Mouse (Mus musculus): Measurements from ENCODE around the gene Tmem144. TPM values are rescaled to one million over a fixed set of nuclear protein-coding genes. Genes with fewer than 3 reads are reported as not detected.

Gene Tmem144
- polyA plus RNA-seq, 1 experiment from 2014 or later, result 1.9 TPM

DNA sequence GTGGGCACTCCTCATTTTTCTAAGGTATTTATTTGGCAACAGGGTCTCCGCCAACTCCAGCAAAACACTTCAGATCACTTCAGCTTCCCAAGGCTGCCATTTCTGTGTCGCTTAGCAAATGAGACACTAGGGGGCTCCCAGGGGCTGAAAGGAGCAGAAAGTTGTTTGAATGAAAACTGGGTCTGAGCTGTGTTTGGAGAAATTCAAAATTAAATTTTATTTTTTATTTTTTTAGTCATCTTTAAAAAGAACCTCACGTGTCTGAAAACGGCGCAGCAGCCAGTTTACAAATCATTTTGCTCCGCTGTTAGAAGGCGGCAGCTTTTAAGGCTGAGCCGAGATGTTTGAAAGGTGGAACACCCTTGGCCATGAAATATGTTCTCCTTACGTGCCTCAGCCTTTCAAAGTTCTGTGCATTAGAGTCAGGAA lies 32.2 kb upstream of the Tmem144 start:
- 57% methylated on average over 9 of the region's 9 CpGs for WGBS

DNA sequence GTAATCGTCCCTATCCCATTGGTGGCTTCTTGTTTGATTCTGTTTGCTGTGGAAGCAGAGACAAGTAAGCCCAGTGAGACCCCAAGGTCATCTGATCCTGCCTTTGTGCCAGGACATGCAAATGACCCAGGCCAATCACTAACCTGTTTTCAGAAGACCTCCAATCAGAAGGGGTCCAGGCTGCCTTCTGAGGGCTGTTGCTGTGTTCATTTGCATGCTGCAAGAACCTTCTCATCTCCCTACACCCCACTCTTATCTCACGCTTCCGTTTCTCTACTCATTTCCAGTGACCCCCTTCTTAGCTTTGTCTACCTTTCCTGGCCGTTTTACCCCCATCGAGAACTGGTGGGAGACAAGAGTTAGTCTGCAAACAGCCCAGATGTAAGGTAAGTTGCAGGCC lies 31.7 kb upstream of the Tmem144 start, which contains the start of gene Fam198b:
Fam198b (plus strand) TSS at position 229 of the 400 bp plus-strand sequence.
- H3K36me3 ChIP-seq, result no peaks in the 10 kb centered on the region
- 0 out of 2 replicates have a peak, but pooled peaks have one; percentile 6 for ATAC-seq (ENCODE audit: low FRiP score, low read depth)
- 58% methylated on average over 5 of the region's 5 CpGs for WGBS
- H3K4me2 ChIP-seq (replicated peaks), result no peak within 1 kb of the TSS
- no peaks in the 10 kb centered on the region for H3K9me3 ChIP-seq
- no peaks in the 10 kb centered on the region for H3K27me3 ChIP-seq
- no peak within 1 kb of the TSS for H3K27ac ChIP-seq (replicated peaks)
- no peak within 1 kb of the TSS for H3K9ac ChIP-seq (replicated peaks)
- peaks cover 5% of the 10 kb centered on the region; the same call in 1 of the 2 replicates for H3K4me1 ChIP-seq
- H3K4me3 ChIP-seq, result no peak within 1 kb of the TSS

More for the DNA sequence above, 32.2 kb upstream of the Tmem144 start:
- ATAC-seq (ENCODE audit: low FRiP score, low read depth), result 0 out of 2 replicates have a peak, but pooled peaks have one; percentile 35
- no peaks in the 10 kb centered on the region for H3K27me3 ChIP-seq
- H3K36me3 ChIP-seq, result no peaks in the 10 kb centered on the region
- no peak overlapping the region for H3K4me2 ChIP-seq (replicated peaks)
- no peak overlapping the region for H3K27ac ChIP-seq (replicated peaks)
- no peak overlapping the region for H3K9ac ChIP-seq (replicated peaks)
- H3K9me3 ChIP-seq, result no peaks in the 10 kb centered on the region
- H3K4me1 ChIP-seq, result peaks cover 4% of the 10 kb centered on the region; the same call in 1 of the 2 replicates
- no peak overlapping the region for H3K4me3 ChIP-seq

DNA sequence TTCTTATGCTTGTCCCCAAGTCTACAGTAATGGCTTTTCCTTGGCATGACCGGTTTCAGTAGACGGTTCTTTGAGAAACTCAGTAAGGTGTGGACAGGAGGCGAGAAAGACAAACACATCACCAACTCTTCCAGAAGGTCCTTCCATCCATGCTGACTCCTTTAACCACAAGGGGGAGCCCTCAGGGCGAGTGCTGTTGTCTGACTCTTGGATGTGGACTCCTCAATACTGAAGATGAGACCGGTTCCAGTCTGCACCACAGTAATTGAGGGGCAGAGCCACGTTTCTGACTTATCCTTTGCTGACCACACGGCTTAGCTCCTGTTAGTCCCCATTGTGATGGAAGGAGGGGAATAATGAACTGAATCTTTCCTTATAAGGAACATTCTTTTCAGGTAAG lies 30.5 kb upstream of the Tmem144 start:
- H3K9ac ChIP-seq (replicated peaks), result no peak overlapping the region
- H3K27me3 ChIP-seq, result no peaks in the 10 kb centered on the region
- H3K27ac ChIP-seq (replicated peaks), result no peak overlapping the region
- H3K9me3 ChIP-seq, result no peaks in the 10 kb centered on the region
- ATAC-seq (ENCODE audit: low FRiP score, low read depth), result no peak
- no peak overlapping the region for H3K4me3 ChIP-seq
- H3K4me2 ChIP-seq (replicated peaks), result no peak overlapping the region
- WGBS, result 55% methylated on average over 7 of the region's 7 CpGs
- H3K4me1 ChIP-seq, result peaks cover 14% of the 10 kb centered on the region; the same call in 1 of the 2 replicates
- no peaks in the 10 kb centered on the region for H3K36me3 ChIP-seq

DNA sequence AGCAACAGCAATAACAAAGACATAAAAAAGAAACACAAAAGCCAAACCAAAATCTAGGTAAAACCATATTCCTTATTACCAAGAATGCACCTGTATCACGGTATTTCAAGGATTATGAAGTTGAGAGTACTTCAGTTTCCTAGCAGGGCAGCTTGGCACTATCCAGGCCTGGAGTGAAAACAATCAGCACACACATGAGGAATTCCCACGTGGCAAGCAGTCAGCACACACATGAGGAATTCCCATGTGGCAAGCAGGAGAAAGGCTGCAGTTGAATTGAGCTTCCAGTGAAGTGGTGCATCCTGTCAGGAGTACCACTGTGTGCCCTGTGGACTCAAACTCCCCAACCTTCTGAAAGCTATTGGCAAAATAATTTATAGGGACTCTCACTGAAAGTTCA lies 29.1 kb upstream of the Tmem144 start:
- Histone ChIP-seq H3K27ac (replicated peaks) (no peak overlapping the region), H3K9ac (replicated peaks) (no peak overlapping the region), H3K9me3 (no peaks in the 10 kb centered on the region), H3K4me1 (peaks cover 11% of the 10 kb centered on the region; the same call in 1 of the 2 replicates), H3K36me3 (no peaks in the 10 kb centered on the region), H3K4me3 (no peak overlapping the region), H3K4me2 (replicated peaks) (no peak overlapping the region), H3K27me3 (no peaks in the 10 kb centered on the region)
- no peak for ATAC-seq (ENCODE audit: low FRiP score, low read depth)
- 67% methylated on average over 2 of the region's 2 CpGs for WGBS

DNA sequence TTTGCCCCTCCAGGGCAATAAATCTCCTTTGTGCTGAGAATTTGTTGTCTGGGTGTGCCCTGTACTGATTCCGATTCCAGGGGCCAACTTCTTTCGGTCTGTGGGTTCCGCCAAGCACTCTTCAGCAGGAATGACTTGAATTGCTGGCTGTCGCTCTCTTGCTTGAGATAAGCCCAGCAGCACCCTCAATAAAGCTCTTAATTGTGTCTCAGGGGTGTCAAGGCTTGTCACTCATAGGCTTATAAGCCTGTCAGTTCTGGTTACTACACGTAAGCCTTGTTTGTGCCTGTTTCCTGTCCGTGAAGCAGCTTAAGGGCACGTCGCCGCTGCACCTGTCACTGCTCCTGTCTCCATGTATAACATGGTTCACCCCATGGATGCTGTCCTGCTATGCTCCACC lies 26.7 kb upstream of the Tmem144 start:
- H3K4me3 ChIP-seq, result no peak overlapping the region
- ATAC-seq (ENCODE audit: low FRiP score, low read depth), result peak; percentile 82
- H3K9ac ChIP-seq (replicated peaks), result no peak overlapping the region

DNA sequence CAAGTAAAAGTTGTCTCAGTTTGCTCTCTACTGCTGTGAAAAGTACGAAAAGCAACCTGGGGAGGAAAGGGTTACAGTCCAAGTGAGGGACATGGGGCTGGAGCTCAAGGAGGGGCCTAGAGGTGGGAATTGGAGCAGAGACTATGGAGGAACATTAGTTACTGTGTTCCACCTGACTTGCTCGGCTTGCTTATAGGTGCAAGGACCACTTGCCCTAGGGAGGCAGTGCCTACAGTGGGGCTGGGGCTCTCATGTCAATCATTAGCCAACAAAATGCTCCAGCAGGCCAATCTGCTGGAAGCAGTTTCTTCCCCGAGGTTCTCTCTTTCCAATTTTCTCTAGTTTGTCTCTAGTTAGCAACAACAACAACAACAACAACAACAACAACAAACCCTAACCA lies 25.8 kb upstream of the Tmem144 start:
- Histone ChIP-seq H3K9me3 (no peaks in the 10 kb centered on the region), H3K4me3 (no peak overlapping the region), H3K4me2 (replicated peaks) (no peak overlapping the region), H3K4me1 (peaks cover 11% of the 10 kb centered on the region; the same call in 1 of the 2 replicates), H3K36me3 (no peaks in the 10 kb centered on the region), H3K9ac (replicated peaks) (no peak overlapping the region), H3K27me3 (no peaks in the 10 kb centered on the region), H3K27ac (replicated peaks) (no peak overlapping the region)
- ATAC-seq (ENCODE audit: low FRiP score, low read depth), result no peak
- 79% methylated on average over 3 of the region's 3 CpGs for WGBS

More for the DNA sequence above, 26.7 kb upstream of the Tmem144 start:
- peaks cover 11% of the 10 kb centered on the region; the same call in 1 of the 2 replicates for H3K4me1 ChIP-seq
- H3K27me3 ChIP-seq, result no peaks in the 10 kb centered on the region
- H3K27ac ChIP-seq (replicated peaks), result 0 out of 2 replicates have a peak overlapping the region, but pooled peaks have one; percentile 47
- 50% methylated on average over 9 of the region's 9 CpGs for WGBS
- H3K9me3 ChIP-seq, result no peaks in the 10 kb centered on the region
- H3K36me3 ChIP-seq, result no peaks in the 10 kb centered on the region
- peak overlapping the region; percentile 21 for H3K4me2 ChIP-seq (replicated peaks)

DNA sequence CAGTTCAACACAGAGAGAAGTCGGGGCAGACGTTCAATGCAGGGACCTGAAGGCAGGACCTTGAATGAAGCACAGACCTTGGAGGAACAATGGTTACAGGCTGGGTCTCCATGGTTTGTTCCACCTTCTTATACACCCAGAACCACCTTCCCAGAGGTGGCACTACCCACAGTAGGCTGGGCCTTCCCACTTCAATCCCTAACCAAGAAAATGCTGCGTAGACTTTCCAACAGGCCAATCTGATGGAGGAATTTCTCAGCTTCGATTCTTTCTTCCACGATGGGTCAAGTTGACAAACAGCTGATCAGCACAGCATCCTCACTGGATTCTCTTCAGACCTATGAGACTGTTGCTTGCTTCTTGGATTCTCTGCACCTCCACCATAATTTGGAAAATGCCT lies 22.9 kb upstream of the Tmem144 start:
- Histone ChIP-seq H3K9ac (replicated peaks) (no peak overlapping the region), H3K27ac (replicated peaks) (no peak overlapping the region), H3K4me1 (peaks cover 11% of the 10 kb centered on the region; the same call in 1 of the 2 replicates), H3K27me3 (no peaks in the 10 kb centered on the region), H3K4me2 (replicated peaks) (no peak overlapping the region), H3K36me3 (no peaks in the 10 kb centered on the region), H3K9me3 (no peaks in the 10 kb centered on the region), H3K4me3 (no peak overlapping the region)
- no peak for ATAC-seq (ENCODE audit: low FRiP score, low read depth)
- 97% methylated on average over 5 of the region's 5 CpGs for WGBS

DNA sequence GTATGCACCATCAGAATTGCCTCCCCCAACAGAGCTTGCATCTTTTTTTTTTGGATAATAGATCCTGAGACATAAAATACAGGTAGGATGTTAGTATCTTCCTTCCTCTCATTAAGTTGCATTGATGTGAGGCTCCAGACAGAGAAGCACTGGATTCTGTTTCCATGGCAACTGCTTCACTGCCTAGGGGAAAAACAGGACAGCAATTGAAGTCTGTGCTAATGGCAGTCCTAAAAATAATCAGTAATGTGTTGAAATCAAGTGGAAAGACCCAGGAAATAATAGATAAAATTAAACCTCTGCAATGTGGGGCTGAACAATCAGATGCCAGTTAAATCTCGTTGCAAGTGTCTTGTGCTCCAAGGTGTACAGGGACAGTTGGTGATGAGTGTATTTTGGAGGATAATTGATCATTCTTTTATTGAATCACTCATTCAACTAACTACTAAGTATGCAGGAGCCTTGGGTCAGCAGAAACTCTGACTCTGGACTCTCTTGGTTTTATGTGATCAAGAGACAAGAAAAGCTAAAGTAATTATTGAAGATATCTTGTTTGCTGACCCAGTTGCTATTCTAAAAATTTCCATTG lies 14.6 kb upstream of the Tmem144 start:
- H3K27me3 ChIP-seq, result no peaks in the 10 kb centered on the region
- H3K4me3 ChIP-seq, result no peak overlapping the region
- H3K4me2 ChIP-seq (replicated peaks), result no peak overlapping the region
- H3K36me3 ChIP-seq, result no peaks in the 10 kb centered on the region
- no peak overlapping the region for H3K9ac ChIP-seq (replicated peaks)
- no peaks in the 10 kb centered on the region for H3K9me3 ChIP-seq
- 51% methylated on average over 1 of the region's 1 CpGs for WGBS
- H3K4me1 ChIP-seq, result no peaks in the 10 kb centered on the region
- H3K27ac ChIP-seq (replicated peaks), result peak overlapping the region; percentile 31
- ATAC-seq (ENCODE audit: low FRiP score, low read depth), result peak; percentile 66

DNA sequence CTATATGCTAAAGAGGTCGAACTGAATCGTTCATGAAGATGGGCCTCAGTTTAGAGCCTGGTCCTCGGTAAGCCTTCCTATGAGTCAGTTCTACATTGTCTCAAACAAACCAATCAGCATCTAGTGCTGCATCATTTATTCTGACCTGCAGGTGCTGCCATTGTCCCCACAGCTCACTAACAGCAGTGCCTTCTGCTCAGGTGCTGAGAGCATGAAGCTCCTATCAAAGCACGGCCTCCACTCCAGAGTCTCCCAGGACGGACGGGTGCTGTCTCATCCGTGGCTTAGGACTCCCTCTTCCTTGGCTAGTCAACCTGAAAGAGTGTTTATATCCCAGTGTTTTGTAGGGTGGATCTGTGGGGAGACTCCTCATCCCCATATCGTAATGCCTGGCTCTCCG lies 14.0 kb upstream of the Tmem144 start:
- peak overlapping the region; percentile 31; the same call in 1 of the 2 replicates for H3K27ac ChIP-seq (replicated peaks)
- no peak for ATAC-seq (ENCODE audit: low FRiP score, low read depth)

DNA sequence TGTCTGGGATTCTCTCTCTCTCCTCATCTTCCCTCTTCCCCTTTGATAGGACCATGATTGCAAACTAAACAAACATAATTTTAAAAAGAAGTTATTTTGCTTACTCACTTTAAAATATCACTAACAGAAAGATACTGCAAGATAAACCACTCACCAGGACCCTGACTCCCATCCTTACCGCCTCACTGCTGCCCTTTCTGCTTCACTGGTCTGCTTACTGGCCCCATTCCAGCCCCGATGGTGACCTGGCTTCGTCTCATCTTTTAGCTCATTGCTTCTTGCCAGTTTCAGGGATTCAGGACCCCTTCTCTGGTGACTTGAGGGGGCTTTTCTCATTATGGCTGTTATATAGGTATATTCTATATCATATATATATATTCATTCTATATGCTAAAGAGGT lies 13.5 kb upstream of the Tmem144 start:
- WGBS, result 68% methylated on average over 3 of the region's 3 CpGs
- H3K9me3 ChIP-seq, result no peaks in the 10 kb centered on the region

More for the DNA sequence above, 14.0 kb upstream of the Tmem144 start:
- no peaks in the 10 kb centered on the region for H3K9me3 ChIP-seq
- no peaks in the 10 kb centered on the region for H3K36me3 ChIP-seq
- no peak overlapping the region for H3K4me2 ChIP-seq (replicated peaks)
- no peak overlapping the region for H3K4me3 ChIP-seq
- no peaks in the 10 kb centered on the region for H3K4me1 ChIP-seq
- H3K9ac ChIP-seq (replicated peaks), result no peak overlapping the region
- H3K27me3 ChIP-seq, result no peaks in the 10 kb centered on the region
- WGBS, result 84% methylated on average over 9 of the region's 9 CpGs

DNA sequence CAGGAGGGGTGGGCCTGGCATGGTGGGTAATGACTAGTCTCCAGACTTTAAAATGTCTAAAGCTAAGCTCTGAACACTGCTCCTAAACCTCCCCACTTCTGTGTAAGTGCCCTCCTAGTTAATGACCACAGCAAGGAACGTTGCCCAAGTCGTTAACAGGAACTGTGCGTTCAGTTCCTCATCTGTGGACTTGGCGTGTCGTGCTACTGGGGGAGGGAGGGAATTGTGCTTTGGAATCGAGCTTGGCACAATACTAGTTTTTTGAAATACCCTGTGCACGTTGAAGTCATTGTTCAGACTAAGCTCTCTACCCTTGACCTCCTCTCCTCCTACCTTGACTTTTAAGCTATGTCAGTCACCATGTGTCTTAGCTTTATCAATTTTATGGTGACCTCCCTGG lies 12.3 kb upstream of the Tmem144 start:
- no peak overlapping the region for H3K27ac ChIP-seq (replicated peaks)
- ATAC-seq (ENCODE audit: low FRiP score, low read depth), result no peak
- H3K9ac ChIP-seq (replicated peaks), result no peak overlapping the region
- no peak overlapping the region for H3K4me2 ChIP-seq (replicated peaks)
- H3K4me3 ChIP-seq, result no peak overlapping the region
- WGBS, result 87% methylated on average over 7 of the region's 7 CpGs
- H3K36me3 ChIP-seq, result no peaks in the 10 kb centered on the region
- H3K9me3 ChIP-seq, result no peaks in the 10 kb centered on the region
- no peaks in the 10 kb centered on the region for H3K4me1 ChIP-seq
- no peaks in the 10 kb centered on the region for H3K27me3 ChIP-seq

More for the DNA sequence above, 13.5 kb upstream of the Tmem144 start:
- H3K4me3 ChIP-seq, result no peak overlapping the region
- no peak overlapping the region for H3K9ac ChIP-seq (replicated peaks)
- no peak overlapping the region for H3K4me2 ChIP-seq (replicated peaks)
- no peak overlapping the region for H3K27ac ChIP-seq (replicated peaks)
- ATAC-seq (ENCODE audit: low FRiP score, low read depth), result no peak
- no peaks in the 10 kb centered on the region for H3K27me3 ChIP-seq
- no peaks in the 10 kb centered on the region for H3K36me3 ChIP-seq
- H3K4me1 ChIP-seq, result no peaks in the 10 kb centered on the region

DNA sequence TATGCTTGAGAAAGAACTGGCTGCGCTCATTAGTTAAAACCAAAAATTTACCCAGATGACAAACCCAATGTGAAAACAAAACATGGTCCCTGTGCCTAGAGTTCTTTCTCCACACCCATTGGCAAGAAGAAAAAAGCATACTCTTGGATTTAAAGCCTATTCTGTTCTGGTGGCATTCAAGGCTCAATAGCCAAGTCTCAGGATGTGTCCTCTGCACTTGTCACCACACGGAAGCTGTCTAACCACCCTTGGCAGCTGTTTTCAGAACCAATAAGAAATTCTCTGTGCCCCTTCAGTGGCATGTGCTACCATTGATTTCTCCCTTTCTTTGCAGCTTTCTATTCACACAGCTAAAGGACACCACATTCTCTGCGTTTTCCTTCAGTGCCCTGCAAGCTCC lies 5.6 kb upstream of the Tmem144 start:
- 74% methylated on average over 3 of the region's 3 CpGs for WGBS
- Histone ChIP-seq H3K27me3 (peaks cover 5% of the 10 kb centered on the region; the same call in 1 of the 2 replicates), H3K4me2 (replicated peaks) (no peak overlapping the region), H3K9me3 (no peaks in the 10 kb centered on the region), H3K36me3 (no peaks in the 10 kb centered on the region), H3K4me3 (no peak overlapping the region), H3K27ac (replicated peaks) (no peak overlapping the region), H3K4me1 (no peaks in the 10 kb centered on the region), H3K9ac (replicated peaks) (no peak overlapping the region)
- no peak for ATAC-seq (ENCODE audit: low FRiP score, low read depth)

Data from midbrain, embryonic 12.5 days (tissue).